Mouse (Mus musculus) ES-E14 (cell line): ENCODE measurements around the gene 1700025G04Rik.

ENCODE experiments used
- CHD2 ChIP-seq: IDR thresholded peaks from 2 replicates; pipeline ENCODE4 v1.6.1; 2014; ENCODE audit warnings: mild to moderate bottlenecking, low read depth, low read length, inconsistent platforms
- MAFK ChIP-seq: IDR thresholded peaks from 2 replicates; pipeline ENCODE4 v1.6.1; 2014; ENCODE audit warnings: mild to moderate bottlenecking, low read depth, low read length, inconsistent platforms; ENCODE audit not compliant: insufficient read depth
- ZC3H11A ChIP-seq: IDR thresholded peaks from 2 replicates; pipeline ENCODE4 v1.6.1; 2012; ENCODE audit warnings: low read depth, mild to moderate bottlenecking, inconsistent platforms, low read length, borderline replicate concordance
- ZNF384 ChIP-seq: IDR thresholded peaks from 2 replicates; pipeline ENCODE4 v1.6.1; 2012; ENCODE audit warnings: low read depth, low read length, inconsistent platforms

DNA sequence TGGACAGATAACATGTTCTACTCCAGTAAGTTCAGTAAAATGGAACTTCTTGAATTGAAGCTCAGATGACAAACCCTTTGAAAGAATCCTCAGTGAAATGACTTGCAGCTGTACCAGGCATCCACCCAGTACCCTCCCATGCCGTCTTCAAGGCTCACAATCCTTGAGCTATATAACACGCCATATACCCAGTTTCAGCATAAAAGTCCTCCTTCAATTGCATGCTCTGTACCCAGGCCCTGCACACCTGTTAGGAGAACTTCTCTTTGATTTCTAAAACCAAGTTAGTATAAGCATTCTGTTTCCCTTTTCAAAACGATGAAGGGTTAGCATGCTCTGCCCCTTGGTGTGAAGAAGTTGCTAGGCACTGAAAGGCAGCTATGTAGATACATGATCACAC, 56.2 kb downstream of the 1700025G04Rik start:
- TF ChIP-seq MAFK (no peak), ZC3H11A (no peak), CHD2 (no peak), ZNF384 (no peak)
